Mouse (Mus musculus) lung, postnatal 0 days (tissue): ENCODE measurements around the gene Cflar. TPM values are rescaled to one million over a fixed set of nuclear protein-coding genes. Genes with fewer than 3 reads are reported as not detected.

Experiments
- ATAC-seq: fragments of 200-750 bp; cut with Nextera tagmentation; 2 replicates; pipeline ENCODE4 v1.8.0; 2017; ENCODE audit warnings: moderate library complexity
- DNase-seq: peaks from one replicate; pipeline ENCODE4 v3.0.0-alpha.2; 2016; ENCODE audit warnings: low spot score
- H3K27ac ChIP-seq: fragments of 300-500 bp; sonication (generic); 2 replicates; pipeline ENCODE4 v1.5.1; 2014; ENCODE audit warnings: antibody characterized with exemption, mild to moderate bottlenecking, low read length, mixed read lengths
- H3K27me3 ChIP-seq: fragments of 300-500 bp; sonication (generic); replicated peaks from 2 replicates; pipeline ENCODE4 v1.6.1; 2014; ENCODE audit warnings: low read length, mixed read lengths; ENCODE audit not compliant: insufficient read depth
- H3K36me3 ChIP-seq: fragments of 300-500 bp; sonication (generic); 2 replicates; pipeline ENCODE4 v1.6.1; 2014; ENCODE audit warnings: low read length, mixed read lengths; ENCODE audit not compliant: insufficient read depth
- H3K4me1 ChIP-seq: fragments of 300-500 bp; sonication (generic); 2 replicates; pipeline ENCODE4 v1.6.1; 2014; ENCODE audit warnings: antibody characterized with exemption, low read depth, low read length, mixed read lengths; ENCODE audit not compliant: insufficient read depth
- H3K4me2 ChIP-seq: fragments of 300-500 bp; sonication (generic); replicated peaks from 2 replicates; pipeline ENCODE4 v1.6.1; 2014; ENCODE audit warnings: low read depth, mild to moderate bottlenecking, low read length, moderate library complexity, mixed read lengths
- H3K4me3 ChIP-seq: fragments of 300-500 bp; sonication (generic); 2 replicates; pipeline ENCODE4 v1.5.1; 2014; ENCODE audit warnings: low read depth, low read length
- H3K9ac ChIP-seq: fragments of 300-500 bp; sonication (generic); replicated peaks from 2 replicates; pipeline ENCODE4 v1.6.1; 2014; ENCODE audit warnings: low read depth, mild to moderate bottlenecking
- H3K9me3 ChIP-seq: fragments of 300-500 bp; sonication (generic); 2 replicates; pipeline ENCODE4 v1.6.1; 2016; ENCODE audit warnings: low read length, mixed read lengths
- CTCF ChIP-seq: IDR thresholded peaks from 2 replicates; pipeline ENCODE4 v1.5.1; 2016; ENCODE audit warnings: antibody characterized with exemption, mild to moderate bottlenecking
- EP300 ChIP-seq: IDR thresholded peaks from 2 replicates; pipeline ENCODE4 v1.6.1; 2016; ENCODE audit warnings: antibody characterized with exemption, mild to moderate bottlenecking, control low read depth
- WGBS: fragments of 180-500 bp; shearing (Covaris S2); extraction: QIAGEN DNeasy Blood & Tissue Kit; methylation state at CpG from one replicate; pipeline ENCODE4 v1.1.7; 2014; 5-methylcytosine and 5-hydroxymethylcytosine counted together
- polyA plus RNA-seq: library from polyadenylated mRNA; unstranded; fragments of >200 nt; fragmentation: Nextera tagmentation; extraction: Ambion mirVana; gene quantifications from 2 replicates; pipeline ENCODE4 v1.2.1, GENCODE M21; 2015

Gene Cflar
- polyA plus RNA-seq, 1 experiment from 2014 or later, result 62.2 TPM

- Histone ChIP-seq H3K36me3 (no peaks in the 10 kb centered on the region), H3K4me3 (no peak overlapping the region), H3K4me2 (no peak overlapping the region), H3K9ac (no peak overlapping the region), H3K4me1 (no peaks in the 10 kb centered on the region), H3K27ac (no peak overlapping the region), H3K27me3 (no peaks in the 10 kb centered on the region), H3K9me3 (no peaks in the 10 kb centered on the region)
- WGBS, result 62% methylated on average over 3 of the region's 3 CpGs
- DNase-seq, result peak; percentile 29
- TF ChIP-seq CTCF (no peak), EP300 (0 out of 2 replicates have a peak, but pooled peaks have one; percentile 9)
- ATAC-seq, result no peak
These were observed 95.3 kb downstream of the Cflar start for GRCm38 (mm10) chr1:58806651-58807050.

Other genes starting within 250 kb of the Cflar start
- gene Orc2, start 206.4 kb upstream of the Cflar start, polyA plus RNA-seq, result 11.4 and 12.4 TPM in 2 replicates
- 6.6 and 7.8 TPM in 2 replicates for gene Fam126b, start 125.2 kb upstream of the Cflar start, polyA plus RNA-seq
- gene Ndufb3, start 125.1 kb upstream of the Cflar start, polyA plus RNA-seq, result 162 and 163 TPM in 2 replicates
- 0.11 and 0.21 TPM in 2 replicates for gene Als2cr12, start 15.5 kb upstream of the Cflar start, polyA plus RNA-seq
- 33.4 and 41.8 TPM in 2 replicates for gene Casp8, start 83.9 kb downstream of the Cflar start, polyA plus RNA-seq